Mouse (Mus musculus): ENCODE results near the gene F2. TPM values are rescaled to one million over a fixed set of nuclear protein-coding genes. Genes with fewer than 3 reads are reported as not detected.

Gene F2
- polyA plus RNA-seq, 1 experiment from 2014 or later: 0.29 TPM

DNA sequence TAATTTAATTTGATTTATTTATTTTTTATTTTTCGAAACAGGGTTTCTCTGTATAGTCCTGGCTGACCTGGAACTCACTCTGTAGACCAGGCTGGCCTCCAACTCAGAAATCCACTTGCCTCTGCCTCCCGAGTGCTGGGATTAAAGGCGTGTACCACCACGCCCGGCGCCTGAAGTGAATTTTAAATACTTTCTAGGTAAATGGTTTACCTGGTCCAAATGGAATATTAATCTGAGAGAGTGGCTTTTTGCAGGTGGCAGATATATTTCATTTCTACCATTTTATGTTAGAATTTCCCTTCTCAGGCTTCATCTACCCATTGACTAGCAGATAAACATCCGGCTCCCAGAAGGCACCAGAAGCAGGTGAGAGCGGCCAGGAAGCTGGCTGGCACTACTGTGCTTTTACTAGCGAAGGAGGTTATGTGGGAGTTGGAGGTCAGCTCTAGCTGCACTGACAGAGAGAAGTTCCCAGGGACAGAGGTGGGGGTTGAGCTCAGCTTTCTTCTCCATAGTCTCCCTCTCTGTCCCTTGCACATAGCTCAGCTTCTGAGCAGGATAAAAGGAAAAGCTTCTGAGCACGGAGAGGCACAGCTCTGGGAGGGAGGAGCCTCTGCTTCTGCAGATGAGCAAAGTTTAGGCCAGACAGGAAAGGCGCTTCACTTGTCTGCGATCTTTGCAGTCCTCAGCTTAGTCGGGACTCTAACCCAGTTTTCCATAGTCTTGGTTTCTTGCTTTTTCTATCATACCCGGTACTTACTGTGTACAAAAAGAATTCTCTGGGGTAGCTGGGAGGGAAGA, 15.4 kb upstream of the F2 start:
- peaks cover under 1% of the 10 kb centered on the region; the same call in 1 of the 2 replicates for H3K36me3 ChIP-seq (ENCODE audit: control insufficient read depth, insufficient read depth, low read length)
- H3K4me1 ChIP-seq (replicated peaks; ENCODE audit: control insufficient read depth, insufficient read depth, low read length): 0 out of 2 replicates have a peak, but pooled peaks cover 2% of the 10 kb centered on the region
- no peak overlapping the region for H3K9ac ChIP-seq (ENCODE audit: low read depth, low read length)
- 90% methylated on average over 14 of the region's 14 CpGs for WGBS
- no peak overlapping the region for H3K4me3 ChIP-seq (ENCODE audit: low read depth, low read length)
- DNase-seq (ENCODE audit: low spot score): no peak
- no peak for ATAC-seq (ENCODE audit: low FRiP score)
- H3K27ac ChIP-seq (ENCODE audit: low read depth, low read length): no peak overlapping the region
- no peak overlapping the region for H3K4me2 ChIP-seq (replicated peaks; ENCODE audit: low read depth, low read length)
- no peaks in the 10 kb centered on the region for H3K9me3 ChIP-seq (ENCODE audit: control insufficient read depth, low read length)
- H3K27me3 ChIP-seq (ENCODE audit: control insufficient read depth, insufficient read depth, low read length): no peaks in the 10 kb centered on the region

DNA sequence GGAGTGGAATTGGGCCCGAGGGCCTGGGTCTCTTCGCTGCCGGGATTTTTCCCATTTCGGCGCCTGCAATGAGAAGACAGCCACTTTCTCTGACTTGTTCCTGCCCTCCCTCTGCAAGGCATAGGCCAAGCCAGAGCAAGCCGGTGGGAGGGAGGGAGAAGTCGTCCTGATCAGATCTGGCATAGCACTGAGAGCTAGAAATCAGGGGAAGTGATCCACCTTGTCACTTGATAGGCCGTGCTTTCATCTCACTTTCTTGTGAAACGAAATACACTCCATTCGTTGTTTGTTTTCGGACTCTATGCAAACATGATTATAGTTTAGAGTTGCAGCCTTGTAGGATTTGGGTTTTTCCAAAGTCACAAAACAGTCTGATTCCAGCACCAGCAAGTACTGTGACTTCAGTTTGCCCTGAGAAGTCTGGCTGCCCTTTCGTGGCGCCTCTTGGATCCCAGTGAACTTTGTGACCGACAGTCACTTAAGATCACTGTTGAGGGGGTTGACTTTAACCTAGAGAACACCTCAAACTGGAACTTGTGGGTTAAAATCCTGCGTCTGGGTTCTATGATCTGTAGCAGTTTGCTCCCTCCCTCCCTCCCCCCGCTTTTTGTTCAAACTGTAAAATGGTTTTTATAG, 14.3 kb upstream of the F2 start:
- Histone ChIP-seq H3K4me1 (replicated peaks; ENCODE audit: control insufficient read depth, insufficient read depth, low read length) (0 out of 2 replicates have a peak, but pooled peaks cover 2% of the 10 kb centered on the region), H3K27ac (ENCODE audit: low read depth, low read length) (no peak overlapping the region), H3K4me3 (ENCODE audit: low read depth, low read length) (peak overlapping the region; percentile 75), H3K9ac (ENCODE audit: low read depth, low read length) (peak overlapping the region; percentile 54), H3K36me3 (ENCODE audit: control insufficient read depth, insufficient read depth, low read length) (peaks cover 7% of the 10 kb centered on the region), H3K27me3 (ENCODE audit: control insufficient read depth, insufficient read depth, low read length) (no peaks in the 10 kb centered on the region), H3K9me3 (ENCODE audit: control insufficient read depth, low read length) (no peaks in the 10 kb centered on the region), H3K4me2 (replicated peaks; ENCODE audit: low read depth, low read length) (peak overlapping the region; percentile 97)
- WGBS: 18% methylated on average over 16 of the region's 16 CpGs
- DNase-seq (ENCODE audit: low spot score): no peak
- peak; percentile 65; the same call in 1 of the 2 replicates for ATAC-seq (ENCODE audit: low FRiP score)

DNA sequence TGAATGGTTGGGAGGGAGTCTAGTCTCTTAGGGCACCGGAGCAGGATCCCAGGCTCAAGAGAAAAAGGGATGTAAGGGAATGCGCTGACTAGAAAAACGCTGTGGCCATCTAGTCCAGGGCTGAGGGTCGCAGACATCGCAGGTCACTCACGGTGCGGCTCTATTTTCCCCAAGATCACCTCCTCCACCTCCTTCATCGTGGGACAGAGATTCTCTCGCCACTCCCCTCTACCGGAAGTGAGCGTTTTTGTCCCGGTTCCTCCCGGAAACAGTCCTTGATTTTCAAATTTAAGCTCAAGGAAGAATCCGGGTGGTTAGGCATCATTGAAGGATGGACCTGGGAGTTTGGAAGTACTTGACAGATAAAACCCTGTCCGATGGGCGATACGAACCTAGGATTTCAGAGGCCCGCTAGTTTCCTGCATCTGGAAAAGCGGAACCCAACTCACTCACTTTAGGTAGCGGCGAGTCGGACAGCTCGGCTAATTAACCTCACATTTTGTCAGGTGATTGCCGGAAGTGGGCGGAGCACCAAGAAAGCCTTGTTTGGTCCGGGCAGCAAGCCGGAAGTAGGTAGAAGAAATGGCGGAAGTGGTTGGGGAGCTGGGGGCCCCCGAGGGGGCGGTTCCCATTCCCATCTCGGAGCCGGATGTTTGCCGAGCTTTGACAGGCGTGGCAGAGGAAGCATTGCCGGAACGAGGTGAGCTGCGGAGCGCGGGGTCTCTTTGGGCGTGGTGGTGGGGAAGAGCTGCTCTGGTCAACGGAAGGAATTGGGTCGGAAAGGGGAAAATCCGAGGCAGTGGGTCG, 13.5 kb upstream of the F2 start, which contains the start of the genes Zfp408 and Arhgap1:
Zfp408 (minus strand) TSS at position 239 of the 807 bp plus-strand sequence.
Arhgap1 (plus strand) TSS at position 308 of the 807 bp plus-strand sequence.
- Histone ChIP-seq H3K36me3 (ENCODE audit: control insufficient read depth, insufficient read depth, low read length) (peaks cover 13% of the 10 kb centered on the region), H3K9me3 (ENCODE audit: control insufficient read depth, low read length) (no peaks in the 10 kb centered on the region), H3K27me3 (ENCODE audit: control insufficient read depth, insufficient read depth, low read length) (no peaks in the 10 kb centered on the region), H3K27ac (ENCODE audit: low read depth, low read length) (peak within 1 kb of the TSS; percentile 78), H3K9ac (ENCODE audit: low read depth, low read length) (peak within 1 kb of the TSS; percentile 91), H3K4me1 (replicated peaks; ENCODE audit: control insufficient read depth, insufficient read depth, low read length) (0 out of 2 replicates have a peak, but pooled peaks cover 2% of the 10 kb centered on the region), H3K4me2 (replicated peaks; ENCODE audit: low read depth, low read length) (peak within 1 kb of the TSS; percentile 97), H3K4me3 (ENCODE audit: low read depth, low read length) (peak within 1 kb of the TSS; percentile 75)
- ATAC-seq (ENCODE audit: low FRiP score) (peak; percentile 92), DNase-seq (ENCODE audit: low spot score) (peak; percentile 98)
- WGBS: under 1% methylated on average over 44 of the region's 44 CpGs

DNA sequence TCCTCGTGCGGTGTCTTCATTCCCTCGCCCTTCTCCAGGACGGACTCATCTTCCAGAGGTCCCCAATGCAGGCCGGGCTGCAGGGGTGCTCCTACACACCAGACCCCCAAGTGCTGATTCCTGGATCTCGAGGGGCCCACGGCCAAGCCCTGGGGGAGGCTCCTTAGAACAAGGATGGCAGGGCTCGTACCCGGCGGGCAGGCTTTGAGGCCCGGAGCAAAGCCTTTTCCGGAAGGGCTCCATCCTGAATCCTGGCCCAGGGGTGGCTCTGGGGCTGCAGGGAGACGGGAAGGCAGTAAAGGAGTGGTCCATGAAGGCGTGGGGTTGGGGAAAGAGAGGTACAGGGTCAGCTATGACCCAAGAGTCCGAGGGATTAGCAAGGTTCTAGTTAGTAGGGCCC, 12.9 kb upstream of the F2 start:
- Histone ChIP-seq H3K36me3 (ENCODE audit: control insufficient read depth, insufficient read depth, low read length) (peaks cover 15% of the 10 kb centered on the region), H3K9ac (ENCODE audit: low read depth, low read length) (peak overlapping the region; percentile 91), H3K4me2 (replicated peaks; ENCODE audit: low read depth, low read length) (peak overlapping the region; percentile 97), H3K4me3 (ENCODE audit: low read depth, low read length) (peak overlapping the region; percentile 75), H3K9me3 (ENCODE audit: control insufficient read depth, low read length) (no peaks in the 10 kb centered on the region), H3K27ac (ENCODE audit: low read depth, low read length) (peak overlapping the region; percentile 78), H3K4me1 (replicated peaks; ENCODE audit: control insufficient read depth, insufficient read depth, low read length) (0 out of 2 replicates have a peak, but pooled peaks cover 2% of the 10 kb centered on the region), H3K27me3 (ENCODE audit: control insufficient read depth, insufficient read depth, low read length) (no peaks in the 10 kb centered on the region)
- ATAC-seq (ENCODE audit: low FRiP score): peak; percentile 28; the same call in 1 of the 2 replicates
- WGBS: 5% methylated on average over 15 of the region's 15 CpGs
- DNase-seq (ENCODE audit: low spot score): no peak

DNA sequence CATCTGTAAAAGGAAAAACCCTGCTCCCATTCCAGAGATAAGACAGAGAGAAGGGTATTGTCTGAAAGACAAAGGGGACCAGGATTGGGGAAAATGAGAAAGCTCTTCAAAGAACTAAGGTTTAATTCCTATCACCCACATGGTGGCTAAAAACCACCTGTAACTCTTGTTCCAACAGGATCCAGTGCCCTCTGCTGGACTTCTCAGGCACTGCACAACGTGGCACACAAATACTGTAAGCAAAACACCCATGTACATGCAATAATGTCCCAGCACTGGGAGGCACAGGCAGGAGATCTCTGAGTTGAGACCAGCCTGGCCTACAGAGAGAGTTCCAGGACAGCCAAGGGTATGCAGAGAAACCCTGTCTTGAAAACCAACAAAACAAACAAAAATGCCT, 10.5 kb upstream of the F2 start:
- Histone ChIP-seq H3K9me3 (ENCODE audit: control insufficient read depth, low read length) (no peaks in the 10 kb centered on the region), H3K4me3 (ENCODE audit: low read depth, low read length) (no peak overlapping the region), H3K36me3 (ENCODE audit: control insufficient read depth, insufficient read depth, low read length) (peaks cover 19% of the 10 kb centered on the region), H3K27ac (ENCODE audit: low read depth, low read length) (no peak overlapping the region), H3K27me3 (ENCODE audit: control insufficient read depth, insufficient read depth, low read length) (no peaks in the 10 kb centered on the region), H3K4me2 (replicated peaks; ENCODE audit: low read depth, low read length) (no peak overlapping the region), H3K9ac (ENCODE audit: low read depth, low read length) (no peak overlapping the region), H3K4me1 (replicated peaks; ENCODE audit: control insufficient read depth, insufficient read depth, low read length) (0 out of 2 replicates have a peak, but pooled peaks cover 2% of the 10 kb centered on the region)
- peak; percentile 81 for DNase-seq (ENCODE audit: low spot score)
- no peak for ATAC-seq (ENCODE audit: low FRiP score)
- 14% methylated on average over 1 of the region's 1 CpGs for WGBS

DNA sequence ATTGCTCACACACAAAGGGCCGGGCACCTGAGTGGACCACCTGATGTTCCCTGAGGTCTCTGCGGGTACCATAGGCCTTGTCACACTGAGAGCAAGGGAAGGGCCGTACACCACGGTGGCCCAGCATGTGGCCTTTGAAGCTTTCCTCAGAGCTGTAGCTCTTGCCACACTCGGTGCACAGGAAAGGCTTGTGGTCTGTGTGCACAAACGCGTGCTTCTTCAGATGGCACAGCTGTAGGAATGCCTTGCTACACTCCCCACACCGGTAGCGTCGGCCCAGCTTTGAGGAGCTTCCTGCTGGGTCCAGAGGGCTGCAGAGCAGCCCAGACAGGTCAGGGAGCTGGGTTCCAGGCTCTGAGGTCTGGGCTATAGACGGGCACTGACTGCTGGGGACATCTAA, 9.6 kb upstream of the F2 start:
- H3K9ac ChIP-seq (ENCODE audit: low read depth, low read length): no peak overlapping the region
- H3K36me3 ChIP-seq (ENCODE audit: control insufficient read depth, insufficient read depth, low read length): peaks cover 19% of the 10 kb centered on the region
- 93% methylated on average over 11 of the region's 11 CpGs for WGBS
- H3K4me3 ChIP-seq (ENCODE audit: low read depth, low read length): no peak overlapping the region
- ATAC-seq (ENCODE audit: low FRiP score): no peak
- H3K27me3 ChIP-seq (ENCODE audit: control insufficient read depth, insufficient read depth, low read length): no peaks in the 10 kb centered on the region
- H3K4me2 ChIP-seq (replicated peaks; ENCODE audit: low read depth, low read length): no peak overlapping the region
- H3K27ac ChIP-seq (ENCODE audit: low read depth, low read length): no peak overlapping the region
- H3K4me1 ChIP-seq (replicated peaks; ENCODE audit: control insufficient read depth, insufficient read depth, low read length): no peaks in the 10 kb centered on the region
- no peaks in the 10 kb centered on the region for H3K9me3 ChIP-seq (ENCODE audit: control insufficient read depth, low read length)
- DNase-seq (ENCODE audit: low spot score): no peak

DNA sequence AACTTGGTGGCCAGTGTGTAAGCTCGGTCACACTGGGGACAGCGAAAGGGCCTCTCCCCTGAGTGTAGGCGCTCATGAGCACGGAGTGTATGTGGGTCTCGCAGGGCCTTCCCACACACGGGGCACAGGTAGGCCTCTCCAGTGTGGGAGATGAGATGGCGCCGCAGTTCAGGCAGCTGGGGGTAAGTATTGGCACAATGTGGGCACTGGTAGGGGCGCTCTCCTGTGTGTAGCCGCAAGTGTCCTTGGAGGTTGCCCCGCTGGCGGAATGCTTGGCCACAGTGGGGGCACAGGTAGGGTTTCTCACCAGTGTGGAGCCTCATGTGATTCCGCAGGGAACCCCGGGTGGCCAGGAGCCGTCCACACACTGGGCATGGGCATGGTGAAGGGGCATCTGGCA, 9.1 kb upstream of the F2 start:
- H3K9me3 ChIP-seq (ENCODE audit: control insufficient read depth, low read length): no peaks in the 10 kb centered on the region
- no peak overlapping the region for H3K9ac ChIP-seq (ENCODE audit: low read depth, low read length)
- no peaks in the 10 kb centered on the region for H3K4me1 ChIP-seq (replicated peaks; ENCODE audit: control insufficient read depth, insufficient read depth, low read length)
- peaks cover 19% of the 10 kb centered on the region for H3K36me3 ChIP-seq (ENCODE audit: control insufficient read depth, insufficient read depth, low read length)
- no peak overlapping the region for H3K4me2 ChIP-seq (replicated peaks; ENCODE audit: low read depth, low read length)
- H3K4me3 ChIP-seq (ENCODE audit: low read depth, low read length): no peak overlapping the region
- 97% methylated on average over 15 of the region's 15 CpGs for WGBS
- ATAC-seq (ENCODE audit: low FRiP score) (no peak), DNase-seq (ENCODE audit: low spot score) (no peak)
- no peaks in the 10 kb centered on the region for H3K27me3 ChIP-seq (ENCODE audit: control insufficient read depth, insufficient read depth, low read length)
- H3K27ac ChIP-seq (ENCODE audit: low read depth, low read length): no peak overlapping the region

DNA sequence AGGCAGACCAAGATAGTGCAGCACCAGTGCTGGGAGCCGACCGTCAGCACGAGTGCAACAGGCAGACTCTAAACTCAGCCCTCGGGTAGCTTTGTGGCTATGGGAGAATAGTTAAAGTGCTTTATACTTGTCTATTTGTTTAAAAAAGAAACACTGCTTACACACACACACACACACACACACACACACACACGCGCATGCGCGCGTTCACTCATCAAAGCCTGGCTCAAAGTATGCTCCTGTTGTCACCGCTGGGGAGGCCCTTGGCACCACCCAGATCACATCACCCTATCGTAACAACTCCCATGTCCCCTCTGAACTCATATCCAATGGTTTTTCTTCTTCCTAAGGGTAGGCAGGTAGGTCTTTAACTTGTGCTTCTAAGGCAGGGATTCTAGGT, 7.8 kb upstream of the F2 start:
- Histone ChIP-seq H3K9ac (ENCODE audit: low read depth, low read length) (no peak overlapping the region), H3K4me3 (ENCODE audit: low read depth, low read length) (no peak overlapping the region), H3K9me3 (ENCODE audit: control insufficient read depth, low read length) (no peaks in the 10 kb centered on the region), H3K27ac (ENCODE audit: low read depth, low read length) (no peak overlapping the region), H3K4me2 (replicated peaks; ENCODE audit: low read depth, low read length) (no peak overlapping the region), H3K4me1 (replicated peaks; ENCODE audit: control insufficient read depth, insufficient read depth, low read length) (no peaks in the 10 kb centered on the region), H3K36me3 (ENCODE audit: control insufficient read depth, insufficient read depth, low read length) (peaks cover 19% of the 10 kb centered on the region), H3K27me3 (ENCODE audit: control insufficient read depth, insufficient read depth, low read length) (no peaks in the 10 kb centered on the region)
- DNase-seq (ENCODE audit: low spot score) (no peak), ATAC-seq (ENCODE audit: low FRiP score) (no peak)
- WGBS: 95% methylated on average over 11 of the region's 11 CpGs
